20 mouse cellular contexts compared by ENCODE assay signal in the genomic region with DNA sequence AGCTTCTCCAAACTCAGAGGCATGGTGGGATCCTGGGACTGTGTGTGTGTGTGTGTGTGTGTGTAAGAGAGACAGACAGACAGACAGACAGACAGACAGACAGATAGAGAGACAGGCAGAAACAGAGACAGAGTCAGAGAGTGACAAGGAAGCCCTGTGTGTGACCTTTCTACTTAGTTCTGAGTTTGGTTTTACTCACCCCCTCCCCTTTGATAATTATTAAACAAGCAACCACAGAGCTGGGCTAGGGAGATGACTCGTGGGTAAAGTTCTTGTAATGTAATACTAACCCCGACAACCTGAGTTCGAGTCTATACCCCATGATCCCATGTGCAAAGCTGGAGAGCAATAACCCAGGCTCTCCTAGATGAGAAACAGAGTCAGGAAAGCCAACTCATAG. TPM values are rescaled to one million over a fixed set of nuclear protein-coding genes. Genes with fewer than 3 reads are reported as not detected.
"Had no signal": no experiment of that assay in that cellular context is flagged by ENCODE, and none has a peak within 500 bp of the region (broad histone marks: within the 10 kb centered on the region; RNA-seq: fewer than 3 reads in every experiment).

No protein-coding gene starts in this region.

- DNase-seq: kidney, adult 8-10 months; layer of hippocampus, postnatal 36 days; lung, adult 2 months; lung, postnatal 14 days; lung, postnatal 4 days; midbrain, embryonic 14.5 days; thymus, adult 2 months; thymus, postnatal 14 days had no signal

- H3K27ac ChIP-seq: left cerebral cortex, adult 2 months; stomach, postnatal 0 days had no signal

- H3K4me3 ChIP-seq: left cerebral cortex, adult 2 months had no signal

- H3K4me2 ChIP-seq: midbrain, embryonic 11.5 days had no signal

RNA-seq across cellular contexts. Expression of a gene that starts 11.0 kb away (rescaled TPM):
- total RNA-seq: layer of hippocampus, adult 8-10 months; layer of hippocampus, postnatal 10 days; layer of hippocampus, postnatal 36 days; left cerebral cortex, adult 2 months; left cerebral cortex, postnatal 10 days; left cerebral cortex, postnatal 36 days; megakaryocyte progenitor cell, adult 5-6 weeks; megakaryocyte-erythroid progenitor cell, adult 5-6 weeks; midbrain, postnatal 0 days had no signal
- polyA plus RNA-seq: lung, adult 2 months; midbrain, embryonic 11.5 days; midbrain, embryonic 14.5 days; neural tube, embryonic 14.5 days; small intestine, adult 2 months had no signal
